Mouse (Mus musculus) thymus, adult 2 months (tissue): Measurements from ENCODE around the gene Ascc2. TPM values are rescaled to one million over a fixed set of nuclear protein-coding genes. Genes with fewer than 3 reads are reported as not detected.

Source experiments
- DNase-seq: peaks from one replicate; pipeline ENCODE4 v3.0.0; 2021
- H3K27ac ChIP-seq: fragments of 200-500 bp; 2 replicates; pipeline ENCODE4 v1.5.1; 2012; ENCODE audit warnings: low read length, control low read depth; ENCODE audit not compliant: control insufficient read depth, insufficient read depth
- H3K27me3 ChIP-seq: fragments of 200-500 bp; 2 replicates; pipeline ENCODE4 v1.6.1; 2012; ENCODE audit warnings: mild to moderate bottlenecking, low read length, moderate library complexity, mixed read lengths; ENCODE audit not compliant: control insufficient read depth, insufficient read depth
- H3K36me3 ChIP-seq: fragments of 200-500 bp; 2 replicates; pipeline ENCODE4 v1.6.1; 2012; ENCODE audit warnings: mild to moderate bottlenecking, low read length, moderate library complexity; ENCODE audit not compliant: control insufficient read depth, insufficient read depth
- H3K4me1 ChIP-seq: fragments of 200-500 bp; replicated peaks from 2 replicates; pipeline ENCODE4 v1.6.1; 2012; ENCODE audit warnings: low read length; ENCODE audit not compliant: control insufficient read depth, insufficient read depth
- H3K4me3 ChIP-seq: fragments of 200-500 bp; 2 replicates; pipeline ENCODE4 v1.5.1; 2012; ENCODE audit warnings: mild to moderate bottlenecking, low read length, control low read depth, moderate library complexity; ENCODE audit not compliant: control insufficient read depth, insufficient read depth
- CTCF ChIP-seq: fragments of 200-500 bp; IDR thresholded peaks from 2 replicates; pipeline ENCODE4 v1.5.1; 2012; ENCODE audit warnings: mild to moderate bottlenecking, control low read depth, low read length, moderate library complexity, borderline replicate concordance; ENCODE audit not compliant: control insufficient read depth, poor library complexity, insufficient read depth; ENCODE audit errors: extremely low read depth
- POLR2A ChIP-seq: fragments of 200-500 bp; IDR thresholded peaks from 2 replicates; pipeline ENCODE4 v1.6.1; 2012; ENCODE audit warnings: mild to moderate bottlenecking, low read length, control low read depth, moderate library complexity; ENCODE audit not compliant: control insufficient read depth, poor library complexity, insufficient read depth; ENCODE audit errors: extremely low read depth
- WGBS: fragments of 180-500 bp; shearing (Covaris S2); methylation state at CpG from one replicate; pipeline ENCODE4 v1.1.7; 2018; 5-methylcytosine and 5-hydroxymethylcytosine counted together
- polyA plus RNA-seq: library from polyadenylated mRNA; depleted of rRNA; stranded (reverse); fragments of >200 nt; gene quantifications from 2 replicates; pipeline ENCODE4 v1.2.3, GENCODE M21; 2012

Ascc2 gene
- polyA plus RNA-seq, 1 experiment: 26.0 TPM

GRCm38 (mm10) chr11:4598411-4598810 is 39.1 kb upstream of the Ascc2 start:
- DNase-seq: no peak
- Histone ChIP-seq H3K27ac (no peak overlapping the region), H3K4me1 (peaks cover 7% of the 10 kb centered on the region), H3K36me3 (no peaks in the 10 kb centered on the region), H3K4me3 (no peak overlapping the region), H3K27me3 (no peaks in the 10 kb centered on the region)
- no peak for TF ChIP-seq CTCF
- TF ChIP-seq POLR2A: no peak
- 87% methylated on average over 2 of the region's 2 CpGs for WGBS

GRCm38 (mm10) chr11:4599916-4600315 is 37.6 kb upstream of the Ascc2 start:
- Histone ChIP-seq H3K36me3 (no peaks in the 10 kb centered on the region), H3K27me3 (no peaks in the 10 kb centered on the region), H3K4me3 (no peak overlapping the region), H3K27ac (no peak overlapping the region), H3K4me1 (peaks cover 7% of the 10 kb centered on the region)
- no peak for TF ChIP-seq CTCF
- no peak for TF ChIP-seq POLR2A
- DNase-seq: no peak
- WGBS: 76% methylated on average over 3 of the region's 3 CpGs

- TF ChIP-seq CTCF: no peak
- no peak for TF ChIP-seq POLR2A
- WGBS: 81% methylated on average over 5 of the region's 5 CpGs
- peaks cover 7% of the 10 kb centered on the region for H3K4me1 ChIP-seq
Measured at GRCm38 (mm10) chr11:4601890-4602289, 35.7 kb upstream of the Ascc2 start.

GRCm38 (mm10) chr11:4602691-4603441 is 34.7 kb upstream of the Ascc2 start:
- no peaks in the 10 kb centered on the region for H3K27me3 ChIP-seq
- WGBS: 8% methylated on average over 12 of the region's 12 CpGs
- no peak overlapping the region; the same call in 1 of the 2 replicates for H3K4me3 ChIP-seq
- no peak overlapping the region for H3K27ac ChIP-seq
- peaks cover 7% of the 10 kb centered on the region for H3K4me1 ChIP-seq
- peak; percentile 11 for DNase-seq
- H3K36me3 ChIP-seq: no peaks in the 10 kb centered on the region
- TF ChIP-seq POLR2A: no peak
- TF ChIP-seq CTCF: no peak

More at GRCm38 (mm10) chr11:4601890-4602289, 35.7 kb upstream of the Ascc2 start:
- Histone ChIP-seq H3K27ac (no peak overlapping the region), H3K27me3 (no peaks in the 10 kb centered on the region), H3K36me3 (no peaks in the 10 kb centered on the region), H3K4me3 (no peak overlapping the region)
- DNase-seq: no peak

GRCm38 (mm10) chr11:4604441-4604840 is 33.1 kb upstream of the Ascc2 start:
- Histone ChIP-seq H3K36me3 (no peaks in the 10 kb centered on the region), H3K27ac (no peak overlapping the region), H3K4me1 (peaks cover 7% of the 10 kb centered on the region), H3K4me3 (no peak overlapping the region), H3K27me3 (no peaks in the 10 kb centered on the region)
- DNase-seq: no peak
- TF ChIP-seq POLR2A: no peak
- TF ChIP-seq CTCF: no peak
- 47% methylated on average over 6 of the region's 6 CpGs for WGBS

GRCm38 (mm10) chr11:4605414-4605813 is 32.1 kb upstream of the Ascc2 start:
- Histone ChIP-seq H3K4me3 (no peak overlapping the region), H3K4me1 (peaks cover 7% of the 10 kb centered on the region), H3K36me3 (no peaks in the 10 kb centered on the region), H3K27ac (no peak overlapping the region), H3K27me3 (no peaks in the 10 kb centered on the region)
- TF ChIP-seq CTCF: no peak
- no peak for TF ChIP-seq POLR2A
- no peak for DNase-seq
- WGBS: 58% methylated on average over 7 of the region's 7 CpGs
